Mouse (Mus musculus) brain, adult 2 months (tissue): ENCODE measurements around the gene Gm20458.

Experiments used
- DNase-seq: peaks from one replicate; pipeline ENCODE4 v3.0.0; 2011; ENCODE audit warnings: low read depth, low spot score

The Gm20458 gene

DNA sequence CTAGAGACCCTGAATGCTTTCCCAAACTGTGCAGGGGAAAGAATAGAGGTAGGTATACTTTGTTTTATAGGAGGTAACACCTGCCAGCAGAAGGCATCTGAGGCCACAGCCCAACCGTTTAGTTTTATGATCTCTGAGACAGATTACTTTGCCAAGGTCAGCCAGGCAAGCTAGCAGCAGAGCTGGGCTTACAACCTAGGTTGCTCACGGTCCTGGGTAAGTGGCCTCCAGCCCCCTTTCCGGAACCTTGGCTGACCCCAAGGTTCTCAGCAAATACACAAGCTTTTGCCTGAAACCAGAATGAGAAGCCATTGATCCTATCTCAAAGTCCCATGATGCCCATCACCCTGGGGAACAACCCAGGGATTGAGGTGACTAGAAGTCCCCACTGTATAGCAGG is 26.1 kb upstream of the Gm20458 start:
- DNase-seq: no peak

DNA sequence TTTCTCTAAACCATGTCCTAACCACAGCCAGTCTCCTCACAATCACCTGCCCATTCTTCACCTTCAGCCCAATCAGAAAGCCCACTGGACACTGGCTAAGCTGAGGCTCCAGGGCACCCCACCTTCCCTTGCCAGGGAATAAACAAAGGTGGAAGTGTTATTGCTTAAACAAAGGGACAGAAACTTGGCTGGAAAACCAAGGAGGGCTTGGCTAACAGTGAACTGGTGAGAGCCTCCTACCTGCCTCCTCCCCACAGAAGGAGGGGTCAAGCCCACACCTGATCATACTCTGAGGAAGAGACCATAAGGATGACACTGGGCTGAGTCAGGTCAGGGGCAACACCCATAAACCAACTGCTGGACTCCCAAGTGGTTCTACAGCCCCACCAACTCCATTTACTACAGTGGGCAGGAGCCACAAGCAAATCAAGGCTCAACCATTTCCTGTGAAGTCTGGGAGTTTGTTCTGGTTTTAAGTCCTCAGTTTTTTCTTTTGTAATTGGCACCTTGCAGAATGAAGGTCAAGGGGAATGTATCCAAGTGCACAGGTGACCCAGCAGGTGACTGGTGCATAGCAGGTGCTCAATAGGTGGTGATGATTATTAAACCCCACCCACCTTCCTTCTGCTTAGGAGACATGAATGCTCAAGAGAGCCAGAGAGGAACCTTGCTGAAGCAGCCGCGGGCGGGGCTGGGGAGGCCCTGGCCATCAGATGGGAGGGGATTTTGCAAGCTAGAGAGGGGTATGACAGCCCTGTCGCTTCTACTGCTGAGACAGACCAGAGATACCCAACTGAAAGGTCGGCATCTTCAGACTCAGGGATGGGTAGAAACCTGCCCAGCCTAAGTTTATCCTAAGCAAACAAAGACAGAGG is 25.3 kb upstream of the Gm20458 start:
- no peak for DNase-seq

GRCm38 (mm10) chr2:164436215-164436913 is 24.4 kb upstream of the Gm20458 start:
- DNase-seq: peak; percentile 55

- no peak for DNase-seq
These were observed 23.8 kb upstream of the Gm20458 start for GRCm38 (mm10) chr2:164436961-164437360.

- no peak for DNase-seq
These were observed 23.1 kb upstream of the Gm20458 start for GRCm38 (mm10) chr2:164437710-164438109.

- no peak for DNase-seq
These were observed 22.5 kb upstream of the Gm20458 start for GRCm38 (mm10) chr2:164438257-164438656.

DNA sequence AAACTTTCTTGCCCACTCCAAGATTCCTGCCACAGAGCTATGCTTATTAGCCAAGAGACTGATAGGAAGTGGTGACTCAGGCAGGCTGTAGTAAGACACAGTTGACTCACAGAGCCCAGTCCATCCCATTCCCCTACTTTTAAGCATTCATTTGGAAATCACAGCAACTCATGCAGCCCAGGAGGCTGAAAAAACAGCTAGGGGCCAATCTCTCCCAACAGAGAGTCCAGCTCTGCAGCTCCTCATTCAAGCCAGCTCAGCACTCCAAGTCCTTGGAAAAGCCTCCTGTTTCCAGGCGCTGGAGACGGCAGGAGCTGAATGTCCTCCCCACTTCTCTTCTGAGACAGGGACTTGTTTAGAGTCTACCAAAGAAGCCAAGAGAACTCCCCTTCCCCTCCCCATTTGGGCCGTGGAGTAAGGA is 21.8 kb upstream of the Gm20458 start:
- no peak for DNase-seq

DNA sequence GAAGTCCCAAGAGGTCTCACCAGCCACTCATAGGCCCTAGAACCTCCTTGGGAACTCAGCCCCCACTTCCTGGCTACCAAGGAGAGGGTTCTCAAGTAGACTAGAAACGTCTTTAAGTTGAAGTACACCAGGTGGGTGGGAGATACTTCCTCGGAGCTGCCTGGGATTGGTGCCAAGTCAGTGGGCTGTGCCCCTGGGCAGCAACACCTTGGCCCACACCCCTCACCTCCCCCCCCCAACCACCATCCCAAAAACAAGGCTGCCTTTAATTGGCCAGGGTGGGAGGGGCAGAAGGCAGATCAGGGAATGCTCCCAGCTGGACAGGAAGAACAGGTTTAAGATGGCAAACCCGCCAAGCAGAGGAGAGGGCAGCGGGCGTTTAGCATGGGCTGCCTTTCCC is 20.5 kb upstream of the Gm20458 start:
- DNase-seq: no peak

GRCm38 (mm10) chr2:164441155-164441554 is 19.6 kb upstream of the Gm20458 start:
- DNase-seq: no peak

- no peak for DNase-seq
These were observed 19.0 kb upstream of the Gm20458 start for GRCm38 (mm10) chr2:164441731-164442130.

GRCm38 (mm10) chr2:164442315-164443050 is 18.3 kb upstream of the Gm20458 start:
- DNase-seq: no peak

GRCm38 (mm10) chr2:164443051-164443437 is 17.7 kb upstream of the Gm20458 start:
- DNase-seq: peak; percentile 69

GRCm38 (mm10) chr2:164443460-164444000 is 17.2 kb upstream of the Gm20458 start, which contains the start of gene Sdc4:
TSS of gene Sdc4 (minus strand) at chr2:164443887.
- no peak for DNase-seq

DNA sequence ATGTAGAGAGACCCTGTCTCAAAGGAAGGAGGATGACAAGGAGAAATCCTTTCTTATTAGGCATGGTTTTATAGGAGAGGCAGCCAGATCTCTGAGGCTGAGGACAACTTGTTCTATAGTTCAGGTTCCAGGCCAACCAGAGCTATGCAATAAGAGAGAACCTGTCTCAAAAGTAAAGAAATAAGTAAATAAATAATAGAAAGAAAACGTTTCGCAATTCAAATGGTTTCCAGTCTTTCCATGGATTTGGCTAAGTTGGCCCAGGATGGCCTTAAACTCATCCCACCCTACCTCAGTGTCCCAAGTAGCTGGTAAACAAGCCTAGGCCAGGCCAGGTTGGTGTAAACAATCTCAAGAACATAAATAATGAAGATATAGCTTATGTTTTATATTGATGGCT is 16.1 kb upstream of the Gm20458 start:
- no peak for DNase-seq

GRCm38 (mm10) chr2:164445399-164446085 is 15.2 kb upstream of the Gm20458 start:
- no peak for DNase-seq

DNA sequence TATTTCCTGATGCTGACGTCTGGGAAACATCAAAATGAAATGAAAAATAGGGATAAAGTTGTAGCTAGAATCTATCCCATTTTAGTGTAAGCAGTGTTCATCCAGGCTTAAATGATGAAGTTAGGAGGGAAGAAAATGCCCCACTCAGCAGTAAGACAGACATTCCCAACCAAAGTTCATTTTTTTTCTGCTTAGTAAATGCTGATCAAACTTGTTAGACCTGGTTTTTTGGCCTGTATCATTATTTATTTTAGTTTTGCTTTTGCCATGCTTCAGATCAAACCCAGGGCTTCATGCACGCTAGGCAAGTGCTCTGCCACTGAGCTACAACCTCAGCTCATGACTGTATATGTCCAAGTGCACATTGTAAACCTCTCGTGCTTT is 14.7 kb upstream of the Gm20458 start:
- no peak for DNase-seq

GRCm38 (mm10) chr2:164448140-164448539 is 12.6 kb upstream of the Gm20458 start:
- no peak for DNase-seq

- DNase-seq: no peak
These were observed 11.8 kb upstream of the Gm20458 start for GRCm38 (mm10) chr2:164448921-164449320.

- DNase-seq: no peak
These were observed 11.3 kb upstream of the Gm20458 start for GRCm38 (mm10) chr2:164449341-164450042.

GRCm38 (mm10) chr2:164452000-164452676 is 8.6 kb upstream of the Gm20458 start:
- DNase-seq: no peak
